Comparison of ENCODE assay signal across 32 mouse cellular contexts in genomic region chr3:36170670-36171210, GRCm38 (mm10). TPM values are rescaled to one million over a fixed set of nuclear protein-coding genes. Genes with fewer than 3 reads are reported as not detected.
DNase-seq lines count a peak whose midpoint lies in the region; ATAC-seq and TF ChIP-seq lines count a peak whose summit lies in the region.
"Had no signal": no experiment of that assay in that cellular context is flagged by ENCODE, and none has a peak within 500 bp of the region (broad histone marks: within the 10 kb centered on the region; RNA-seq: fewer than 3 reads in every experiment).

No protein-coding gene starts in this region.

- no peak for TF ChIP-seq EP300 in liver, postnatal 0 days (IDR thresholded peaks at IDR 0.05; ENCODE audit: low read depth)

- ATAC-seq in frontal cortex, adult (ENCODE audit: low TSS enrichment), result peak; percentile 30; the same call in 1 of the 2 replicates
- peak; percentile 50 for ATAC-seq in liver, postnatal 0 days
- no peak for ATAC-seq in liver, embryonic 11.5 days (replicated peaks; ENCODE audit: low FRiP score)
- ATAC-seq: forebrain, embryonic 15.5 days; hindbrain, postnatal 0 days had no signal

- H3K9ac ChIP-seq in liver, postnatal 0 days (replicated peaks), result no peak overlapping the region
- H3K9ac ChIP-seq in liver, embryonic 11.5 days (ENCODE audit: low read depth, low read length), result no peak overlapping the region
- H3K9ac ChIP-seq: embryonic facial prominence, embryonic 13.5 days; forebrain, embryonic 12.5 days; forebrain, embryonic 15.5 days; hindbrain, embryonic 14.5 days had no signal

- no peak for TF ChIP-seq CTCF in liver, postnatal 0 days (IDR thresholded peaks at IDR 0.05; ENCODE audit: low read depth)

- H3K4me1 ChIP-seq in liver, postnatal 0 days (ENCODE audit: insufficient read depth), result no peaks in the 10 kb centered on the region
- no peaks in the 10 kb centered on the region for H3K4me1 ChIP-seq in liver, embryonic 11.5 days (replicated peaks; ENCODE audit: control insufficient read depth, insufficient read depth, low read length)
- H3K4me1 ChIP-seq: embryonic facial prominence, embryonic 13.5 days; forebrain, embryonic 12.5 days; forebrain, embryonic 15.5 days had no signal

- H3K36me3 ChIP-seq in liver, postnatal 0 days (replicated peaks; ENCODE audit: insufficient read depth, low read length), result peaks cover 4% of the 10 kb centered on the region
- peaks cover 13% of the 10 kb centered on the region for H3K36me3 ChIP-seq in liver, embryonic 11.5 days (ENCODE audit: control insufficient read depth, insufficient read depth, low read length)

- H3K4me2 ChIP-seq in liver, postnatal 0 days (ENCODE audit: low read depth, low read length), result no peak overlapping the region
- no peak overlapping the region for H3K4me2 ChIP-seq in liver, embryonic 11.5 days
- H3K4me2 ChIP-seq: embryonic facial prominence, embryonic 13.5 days; forebrain, embryonic 12.5 days; forebrain, embryonic 15.5 days; heart, embryonic 11.5 days; hindbrain, embryonic 14.5 days had no signal

- DNase-seq in adrenal gland, postnatal 10 days, result peak; percentile 51
- DNase-seq in adrenal gland, adult 8-10 months, result no peak
- no peak for DNase-seq in frontal cortex, postnatal 10 days (ENCODE audit: low spot score in 2 of 2)
- no peak for DNase-seq in liver, postnatal 0 days
- DNase-seq in liver, embryonic 11.5 days (ENCODE audit: low spot score), result no peak
- no peak for DNase-seq in lung, postnatal 25 days (ENCODE audit: low spot score)
- no peak for DNase-seq in cerebellum, postnatal 4 days (ENCODE audit: low spot score in 2 of 2)
- DNase-seq: adrenal gland, adult 2 months; cerebellum, adult 11-12 months; cerebellum, adult 8-10 months; cerebellum, postnatal 36 days; embryo, embryonic 11 days; gastrocnemius, adult 2 months; gastrocnemius, postnatal 14 days; heart, adult 11 months; kidney, adult 2 months had no signal

- peaks cover 3% of the 10 kb centered on the region for H3K9me3 ChIP-seq in liver, postnatal 0 days (ENCODE audit: low read length)
- peaks cover 2% of the 10 kb centered on the region for H3K9me3 ChIP-seq in liver, embryonic 11.5 days (ENCODE audit: control insufficient read depth, low read length)
- H3K9me3 ChIP-seq: forebrain, embryonic 12.5 days; forebrain, embryonic 15.5 days had no signal

- no peak overlapping the region for H3K27ac ChIP-seq in liver, postnatal 0 days (ENCODE audit: low read depth)
- no peak overlapping the region for H3K27ac ChIP-seq in liver, embryonic 11.5 days (ENCODE audit: low read depth, low read length)
- H3K27ac ChIP-seq: embryonic facial prominence, embryonic 10.5 days; embryonic facial prominence, embryonic 13.5 days; forebrain, embryonic 12.5 days; forebrain, embryonic 15.5 days; gastrocnemius, adult 2 months; hindbrain, embryonic 14.5 days; hindbrain, postnatal 0 days had no signal

- WGBS in liver, postnatal 0 days (ENCODE audit: insufficient replicate concordance), result 78% methylated on average over 1 of the region's 1 CpGs
- 74% methylated on average over 1 of the region's 1 CpGs for WGBS in liver, embryonic 11.5 days

- no peak overlapping the region for H3K4me3 ChIP-seq in liver, postnatal 0 days (ENCODE audit: low read depth, low read length)
- no peak overlapping the region for H3K4me3 ChIP-seq in liver, embryonic 11.5 days (ENCODE audit: low read depth, low read length)
- H3K4me3 ChIP-seq: embryonic facial prominence, embryonic 10.5 days; embryonic facial prominence, embryonic 13.5 days; erythroblast, embryonic 14.5 days; forebrain, embryonic 12.5 days; forebrain, embryonic 15.5 days; gastrocnemius, adult 2 months had no signal

- no peaks in the 10 kb centered on the region for H3K27me3 ChIP-seq in liver, postnatal 0 days (ENCODE audit: insufficient read depth, low read length)
- H3K27me3 ChIP-seq in liver, embryonic 11.5 days (replicated peaks; ENCODE audit: control insufficient read depth, insufficient read depth, low read length), result no peaks in the 10 kb centered on the region
- H3K27me3 ChIP-seq: embryonic facial prominence, embryonic 13.5 days; forebrain, embryonic 12.5 days; forebrain, embryonic 15.5 days had no signal

RNA-seq across cellular contexts. Expression of gene D3Ertd254e, which starts 19.9 kb away (rescaled TPM):
- 1 to 10 TPM; 5.1 to 9.1 TPM for total RNA-seq in adrenal gland, postnatal 10 days (2021)
- total RNA-seq in adrenal gland, adult 8-10 months (2022), result 1 to 10 TPM; 7.2 to 10.0 (median 8.4) TPM
- 0.71 and 0.87 TPM in 2 replicates for polyA plus RNA-seq in liver, postnatal 0 days (2015; fragmentation: Nextera tagmentation; extraction: Ambion mirVana)
- polyA plus RNA-seq in liver, embryonic 11.5 days (2014; fragmentation: Nextera tagmentation; extraction: Ambion mirVana), result 4.0 and 4.2 TPM in 2 replicates

RNA-seq across cellular contexts. Expression of gene Qrfpr, which starts 51.4 kb away (rescaled TPM):
- not detected for total RNA-seq in adrenal gland, postnatal 10 days (2021)
- not detected for total RNA-seq in adrenal gland, adult 8-10 months (2022)
- polyA plus RNA-seq in liver, postnatal 0 days (2015; fragmentation: Nextera tagmentation; extraction: Ambion mirVana), result not detected in 2 replicates
- 0.13 TPM in 1 of 2 replicates, not detected in the other for polyA plus RNA-seq in liver, embryonic 11.5 days (2014; fragmentation: Nextera tagmentation; extraction: Ambion mirVana)
- total RNA-seq: adrenal gland, adult 2 months; ES-E14; gastrocnemius, adult 2 months; gastrocnemius, postnatal 14 days; gastrocnemius, postnatal 4 days; heart, adult 8-10 months; heart, postnatal 25 days; hematopoietic stem cell, adult 5-6 weeks had no signal
- polyA plus RNA-seq: adrenal gland, adult 2 months; embryonic facial prominence, embryonic 10.5 days; erythroblast, embryonic 14.5 days; heart, embryonic 14.5 days; intestine, embryonic 14.5 days; kidney, adult 2 months had no signal
